Mouse (Mus musculus) embryonic facial prominence, embryonic 15.5 days (tissue): ENCODE results near the gene Diaph2. TPM values are rescaled to one million over a fixed set of nuclear protein-coding genes. Genes with fewer than 3 reads are reported as not detected.

Source experiments
- ATAC-seq: fragments of 200-750 bp; cut with Nextera tagmentation; 2 replicates; pipeline ENCODE4 v1.8.0; 2017; ENCODE audit warnings: low read depth, moderate TSS enrichment; ENCODE audit not compliant: insufficient number of reproducible peaks, low FRiP score, low TSS enrichment
- H3K27ac ChIP-seq: fragments of 300-500 bp; sonication (generic); replicated peaks from 2 replicates; pipeline ENCODE4 v1.5.1; 2015; ENCODE audit warnings: mild to moderate bottlenecking, inconsistent platforms
- H3K27me3 ChIP-seq: fragments of 300-500 bp; sonication (generic); 2 replicates; pipeline ENCODE4 v1.6.1; 2015; ENCODE audit warnings: inconsistent platforms
- H3K36me3 ChIP-seq: fragments of 300-500 bp; sonication (generic); 2 replicates; pipeline ENCODE4 v1.6.1; 2015; ENCODE audit warnings: mild to moderate bottlenecking, inconsistent platforms
- H3K4me1 ChIP-seq: fragments of 300-500 bp; sonication (generic); 2 replicates; pipeline ENCODE4 v1.6.1; 2015; ENCODE audit warnings: inconsistent platforms
- H3K4me2 ChIP-seq: fragments of 300-500 bp; sonication (generic); replicated peaks from 2 replicates; pipeline ENCODE4 v1.6.1; 2015; ENCODE audit warnings: mild to moderate bottlenecking, inconsistent platforms
- H3K4me3 ChIP-seq: fragments of 300-500 bp; sonication (generic); replicated peaks from 2 replicates; pipeline ENCODE4 v1.5.1; 2015; ENCODE audit warnings: mild to moderate bottlenecking, inconsistent platforms
- H3K9ac ChIP-seq: fragments of 300-500 bp; sonication (generic); 2 replicates; pipeline ENCODE4 v1.6.1; 2015; ENCODE audit warnings: inconsistent platforms
- H3K9me3 ChIP-seq: fragments of 300-500 bp; sonication (generic); replicated peaks from 2 replicates; pipeline ENCODE4 v1.6.1; 2016; ENCODE audit warnings: inconsistent platforms
- WGBS: fragments of 180-500 bp; shearing (Covaris S2); methylation state at CpG from one replicate; pipeline ENCODE4 v1.1.7; 2015; 5-methylcytosine and 5-hydroxymethylcytosine counted together
- polyA plus RNA-seq: library from polyadenylated mRNA; unstranded; fragments of >200 nt; fragmentation: Nextera tagmentation; extraction: Ambion mirVana; gene quantifications from 2 replicates; pipeline ENCODE4 v1.2.1, GENCODE M21; 2015

The Diaph2 gene
- polyA plus RNA-seq, 1 experiment from 2014 or later, result 7.0 TPM

DNA sequence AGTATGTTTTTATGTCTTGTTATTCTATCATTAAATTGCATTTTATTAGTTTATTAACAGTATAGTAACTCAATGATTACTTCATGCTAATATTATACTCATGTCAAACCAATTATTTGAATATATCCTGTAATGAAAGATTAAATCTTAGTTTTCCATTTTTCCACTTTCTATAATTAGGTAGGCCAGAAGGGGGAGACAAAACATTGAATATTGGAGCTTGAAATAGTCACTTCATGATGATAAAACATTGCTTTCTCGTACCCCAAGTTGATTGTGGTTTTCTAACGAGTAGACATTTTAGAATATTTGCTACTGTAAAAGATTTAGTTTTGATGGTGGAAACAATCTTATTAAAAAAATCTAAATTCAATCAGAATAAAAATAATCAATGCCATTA is 82.4 kb downstream of the Diaph2 start:
- no peak for ATAC-seq
- Histone ChIP-seq H3K27me3 (no peaks in the 10 kb centered on the region), H3K27ac (no peak overlapping the region), H3K4me2 (no peak overlapping the region), H3K9ac (no peak overlapping the region), H3K4me1 (no peaks in the 10 kb centered on the region), H3K9me3 (no peaks in the 10 kb centered on the region), H3K36me3 (no peaks in the 10 kb centered on the region), H3K4me3 (no peak overlapping the region)
- WGBS, result 39% methylated on average over 2 of the region's 2 CpGs

DNA sequence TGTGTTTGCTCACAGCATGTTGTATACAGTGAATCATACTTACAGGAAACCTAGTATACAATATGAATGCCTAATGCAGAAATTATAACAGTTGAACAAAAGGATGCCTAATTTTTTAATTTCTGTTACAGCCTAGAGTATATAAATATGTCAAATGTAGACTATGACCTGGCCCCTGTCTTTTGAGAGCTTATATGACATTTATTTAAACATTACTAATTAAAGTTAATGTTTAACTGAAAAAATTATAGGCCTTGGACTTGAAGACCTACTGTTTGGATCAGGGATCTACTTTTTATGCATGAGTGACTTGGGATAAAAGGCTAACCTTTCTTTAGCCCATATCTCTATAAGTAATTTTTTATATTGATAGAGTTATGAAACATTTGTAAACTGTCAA is 84.3 kb downstream of the Diaph2 start:
- H3K9ac ChIP-seq, result no peak overlapping the region
- no peak overlapping the region for H3K4me2 ChIP-seq
- no peak for ATAC-seq
- no peaks in the 10 kb centered on the region for H3K36me3 ChIP-seq
- H3K4me3 ChIP-seq, result no peak overlapping the region
- no peaks in the 10 kb centered on the region for H3K9me3 ChIP-seq
- H3K27me3 ChIP-seq, result no peaks in the 10 kb centered on the region
- H3K27ac ChIP-seq, result no peak overlapping the region
- no peaks in the 10 kb centered on the region for H3K4me1 ChIP-seq

DNA sequence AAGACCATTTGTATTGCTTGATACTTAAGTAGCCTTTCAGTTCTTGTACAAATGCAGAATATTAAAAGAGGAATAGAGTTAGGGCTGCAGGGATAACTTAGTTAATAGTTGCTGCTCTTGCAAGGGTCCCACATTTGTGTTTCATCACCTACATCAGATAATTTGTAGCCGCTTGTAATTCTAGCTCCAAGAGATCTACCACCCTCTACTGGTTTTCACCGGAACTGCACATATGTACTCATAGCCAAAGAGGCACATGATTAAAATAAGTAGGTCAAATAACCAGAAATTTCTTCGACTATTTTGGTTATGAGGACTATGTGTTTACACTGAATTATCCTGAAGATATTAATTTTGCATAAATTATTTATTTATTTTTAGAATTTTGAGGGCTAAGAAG is 134.9 kb downstream of the Diaph2 start:
- 14% methylated on average over 3 of the region's 3 CpGs for WGBS
- H3K4me2 ChIP-seq, result no peak overlapping the region

DNA sequence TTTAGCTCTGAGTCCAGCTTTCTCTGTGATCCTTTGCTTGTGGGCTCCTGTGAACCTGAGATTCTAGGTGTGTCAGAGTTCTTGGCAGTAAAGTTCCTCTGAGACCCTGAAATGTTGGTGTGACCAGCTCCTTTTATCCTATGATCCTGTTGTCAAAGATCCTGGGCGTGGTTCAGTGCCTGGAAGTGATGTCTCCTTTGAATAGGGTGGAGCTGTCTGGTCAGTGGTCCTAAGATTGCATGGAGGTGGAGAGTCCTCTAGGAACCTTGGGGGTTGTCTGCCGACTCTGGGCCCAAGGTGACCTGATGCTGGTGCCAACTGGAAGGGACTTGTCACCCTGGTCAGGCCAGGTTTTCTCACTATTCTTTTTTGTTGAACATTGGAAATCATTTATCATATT is 176.3 kb downstream of the Diaph2 start:
- no peak for ATAC-seq
- H3K4me3 ChIP-seq, result no peak overlapping the region
- no peak overlapping the region for H3K4me2 ChIP-seq
- H3K27me3 ChIP-seq, result no peaks in the 10 kb centered on the region
- H3K27ac ChIP-seq, result no peak overlapping the region
- no peaks in the 10 kb centered on the region for H3K9me3 ChIP-seq
- 88% methylated on average over 2 of the region's 2 CpGs for WGBS
- H3K36me3 ChIP-seq, result no peaks in the 10 kb centered on the region
- H3K4me1 ChIP-seq, result no peaks in the 10 kb centered on the region
- no peak overlapping the region for H3K9ac ChIP-seq

More for the DNA sequence above, 134.9 kb downstream of the Diaph2 start:
- Histone ChIP-seq H3K36me3 (no peaks in the 10 kb centered on the region), H3K27ac (no peak overlapping the region), H3K4me3 (no peak overlapping the region), H3K4me1 (no peaks in the 10 kb centered on the region), H3K9ac (no peak overlapping the region), H3K9me3 (no peaks in the 10 kb centered on the region), H3K27me3 (no peaks in the 10 kb centered on the region)
- no peak for ATAC-seq

DNA sequence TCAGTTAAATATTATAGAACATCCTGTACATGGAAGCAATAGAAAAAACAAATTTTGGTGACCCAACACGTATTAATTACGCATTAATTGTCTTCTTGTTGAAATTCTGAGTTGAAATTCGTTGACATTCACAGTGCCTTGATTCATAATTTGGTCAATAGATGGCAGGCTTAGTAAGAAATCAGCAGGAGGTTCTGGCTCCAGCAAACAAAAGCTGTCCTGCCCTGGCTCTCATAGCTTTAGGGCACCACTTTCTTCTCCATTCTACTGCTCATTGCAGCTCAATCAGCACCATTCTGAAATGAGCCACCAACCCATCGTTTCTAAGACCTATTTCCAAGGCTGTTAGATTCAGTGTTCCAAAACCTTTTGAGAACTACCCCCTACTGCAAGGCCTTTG is 225.3 kb downstream of the Diaph2 start:
- Histone ChIP-seq H3K9me3 (no peaks in the 10 kb centered on the region), H3K4me2 (no peak overlapping the region), H3K9ac (no peak overlapping the region), H3K4me3 (no peak overlapping the region), H3K27ac (no peak overlapping the region), H3K27me3 (no peaks in the 10 kb centered on the region), H3K4me1 (no peaks in the 10 kb centered on the region), H3K36me3 (no peaks in the 10 kb centered on the region)
- no peak for ATAC-seq
- WGBS, result 62% methylated on average over 4 of the region's 4 CpGs

DNA sequence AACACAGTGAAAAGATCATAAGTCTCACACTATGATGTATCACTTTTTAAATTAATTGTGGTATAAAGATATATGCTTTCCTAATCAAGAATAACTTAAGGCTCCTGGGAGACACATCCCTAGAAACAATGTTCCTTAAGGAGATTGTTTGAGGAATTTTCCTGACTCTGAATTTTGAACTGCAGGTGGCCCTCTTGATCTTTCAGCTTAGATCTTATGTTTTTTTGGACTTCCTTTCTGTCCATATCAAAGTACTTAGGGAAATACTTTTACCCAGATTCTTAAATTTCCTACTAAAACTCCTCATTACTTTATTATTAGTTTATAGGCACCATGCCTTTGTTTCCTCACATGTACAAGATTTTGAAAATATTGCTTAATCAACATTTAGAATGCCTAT is 258.7 kb downstream of the Diaph2 start:
- Histone ChIP-seq H3K9me3 (no peaks in the 10 kb centered on the region), H3K27ac (no peak overlapping the region), H3K4me2 (no peak overlapping the region), H3K4me1 (no peaks in the 10 kb centered on the region), H3K4me3 (no peak overlapping the region), H3K36me3 (no peaks in the 10 kb centered on the region), H3K9ac (no peak overlapping the region), H3K27me3 (no peaks in the 10 kb centered on the region)
- no peak for ATAC-seq

DNA sequence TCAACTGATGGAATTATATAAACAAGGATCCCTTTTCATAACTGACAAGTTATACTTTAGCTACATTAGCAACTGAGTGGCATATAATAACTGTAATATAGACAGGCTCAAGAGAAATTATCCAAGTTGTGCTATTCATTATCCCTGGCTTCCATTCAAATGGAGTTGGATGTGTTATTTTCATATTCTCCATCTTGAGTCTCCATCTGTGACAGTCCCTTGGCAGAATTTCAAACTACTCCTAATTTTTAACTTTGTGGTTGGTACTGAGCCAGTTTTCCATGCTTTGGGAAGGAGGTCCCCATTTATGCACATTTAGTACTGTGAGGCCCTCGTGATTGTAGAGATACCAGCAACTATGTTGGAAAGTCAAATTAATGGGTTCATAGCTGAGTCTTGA is 270.2 kb downstream of the Diaph2 start:
- Histone ChIP-seq H3K9ac (no peak overlapping the region), H3K4me3 (no peak overlapping the region), H3K27me3 (no peaks in the 10 kb centered on the region), H3K4me2 (no peak overlapping the region), H3K36me3 (no peaks in the 10 kb centered on the region), H3K4me1 (no peaks in the 10 kb centered on the region), H3K9me3 (no peaks in the 10 kb centered on the region), H3K27ac (no peak overlapping the region)
- WGBS, result 49% methylated on average over 1 of the region's 1 CpGs
- no peak for ATAC-seq

DNA sequence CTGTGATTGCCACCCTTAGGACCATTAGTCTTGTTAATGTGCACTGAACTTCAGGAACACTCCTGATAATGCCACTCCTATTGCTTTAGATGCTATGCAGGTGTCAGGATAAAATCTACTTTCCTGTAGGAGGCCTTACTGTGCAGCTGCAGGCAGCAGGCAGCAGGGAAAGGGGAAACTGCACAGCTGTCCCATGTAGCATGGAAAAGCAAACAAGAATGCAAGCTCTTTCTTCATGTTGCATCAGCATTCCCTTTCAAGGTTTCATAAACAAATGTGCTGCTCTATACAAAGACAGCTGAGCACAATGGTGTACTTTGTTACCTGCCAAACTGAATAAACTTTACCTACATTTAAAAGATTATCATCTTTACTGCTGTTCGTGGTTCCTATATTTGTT is 295.0 kb downstream of the Diaph2 start:
- no peak overlapping the region for H3K27ac ChIP-seq
- H3K4me3 ChIP-seq, result no peak overlapping the region
- no peak overlapping the region for H3K9ac ChIP-seq
- no peaks in the 10 kb centered on the region for H3K36me3 ChIP-seq
- 61% methylated on average over 1 of the region's 1 CpGs for WGBS
- ATAC-seq, result no peak
- no peaks in the 10 kb centered on the region for H3K9me3 ChIP-seq
- H3K4me1 ChIP-seq, result no peaks in the 10 kb centered on the region
- H3K4me2 ChIP-seq, result no peak overlapping the region
- H3K27me3 ChIP-seq, result no peaks in the 10 kb centered on the region

DNA sequence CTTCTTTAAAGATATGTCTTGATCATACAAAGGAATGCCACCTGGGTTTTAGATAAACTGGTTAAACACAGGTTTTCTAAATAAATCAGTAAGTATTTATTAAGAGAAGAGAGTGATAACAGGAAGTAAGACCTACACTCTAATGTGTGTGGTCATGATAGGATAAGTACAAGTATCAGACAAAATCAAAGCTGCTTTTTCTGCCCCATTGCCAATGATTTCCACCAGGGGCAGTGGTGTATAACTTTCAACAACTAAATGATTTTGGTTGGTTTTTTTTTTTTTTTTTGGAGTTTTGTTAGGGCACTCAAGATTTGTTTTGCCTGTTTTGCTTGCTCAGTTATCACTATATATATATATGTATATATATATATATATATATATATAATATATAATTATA is 399.7 kb downstream of the Diaph2 start:
- ATAC-seq, result no peak
- Histone ChIP-seq H3K27ac (no peak overlapping the region), H3K27me3 (no peaks in the 10 kb centered on the region)

DNA sequence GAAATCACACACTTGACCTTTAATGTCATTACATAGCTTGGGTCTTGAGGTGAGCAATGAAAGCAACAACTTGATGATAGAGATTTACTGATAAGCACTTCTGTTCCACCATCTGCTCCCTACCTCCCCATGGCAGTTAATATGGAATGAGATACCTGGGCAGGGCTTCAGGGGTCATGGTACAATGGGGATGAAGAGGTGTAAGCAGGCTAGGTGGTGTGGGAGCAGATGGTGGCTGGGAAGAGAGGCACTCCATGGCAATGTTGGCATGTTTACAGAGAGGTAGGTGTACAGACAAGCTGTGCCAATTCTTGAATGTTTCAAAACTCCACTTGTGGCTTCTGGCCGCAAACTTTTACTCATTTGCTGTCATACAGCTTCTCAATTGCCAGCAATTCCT is 402.6 kb downstream of the Diaph2 start:
- Histone ChIP-seq H3K27ac (no peak overlapping the region), H3K4me1 (no peaks in the 10 kb centered on the region)
- WGBS, result 87% methylated on average over 1 of the region's 1 CpGs

More for the DNA sequence above, 399.7 kb downstream of the Diaph2 start:
- Histone ChIP-seq H3K4me2 (no peak overlapping the region), H3K4me3 (no peak overlapping the region), H3K4me1 (no peaks in the 10 kb centered on the region), H3K9ac (no peak overlapping the region), H3K36me3 (no peaks in the 10 kb centered on the region), H3K9me3 (no peaks in the 10 kb centered on the region)

DNA sequence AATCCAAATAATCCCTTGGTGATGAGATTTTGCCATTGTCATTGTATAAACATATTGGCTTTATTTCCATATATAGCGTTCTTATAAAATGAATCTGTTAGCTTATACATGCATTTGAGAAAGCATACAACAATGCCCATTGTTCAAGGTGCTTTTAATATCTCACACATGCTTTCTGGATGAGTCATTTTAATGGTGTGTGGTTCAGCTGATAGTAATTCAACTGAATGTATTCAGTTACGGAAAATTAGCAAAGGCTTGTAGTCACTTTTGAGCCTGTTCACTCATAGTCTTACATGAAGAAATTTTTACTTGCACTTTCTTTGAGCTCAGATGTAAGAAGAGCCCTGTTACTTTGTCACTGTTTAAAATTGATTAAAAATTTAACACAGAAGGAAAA is 423.6 kb downstream of the Diaph2 start:
- Histone ChIP-seq H3K4me2 (no peak overlapping the region), H3K4me1 (no peaks in the 10 kb centered on the region), H3K27ac (no peak overlapping the region), H3K4me3 (no peak overlapping the region), H3K27me3 (no peaks in the 10 kb centered on the region), H3K36me3 (no peaks in the 10 kb centered on the region), H3K9ac (no peak overlapping the region), H3K9me3 (no peaks in the 10 kb centered on the region)
- no peak for ATAC-seq
- WGBS, result 78% methylated on average over 2 of the region's 2 CpGs

More for the DNA sequence above, 402.6 kb downstream of the Diaph2 start:
- no peak overlapping the region for H3K4me2 ChIP-seq
- ATAC-seq, result no peak
- H3K27me3 ChIP-seq, result no peaks in the 10 kb centered on the region
- no peaks in the 10 kb centered on the region for H3K36me3 ChIP-seq
- no peak overlapping the region for H3K4me3 ChIP-seq
- no peaks in the 10 kb centered on the region for H3K9me3 ChIP-seq
- H3K9ac ChIP-seq, result no peak overlapping the region

DNA sequence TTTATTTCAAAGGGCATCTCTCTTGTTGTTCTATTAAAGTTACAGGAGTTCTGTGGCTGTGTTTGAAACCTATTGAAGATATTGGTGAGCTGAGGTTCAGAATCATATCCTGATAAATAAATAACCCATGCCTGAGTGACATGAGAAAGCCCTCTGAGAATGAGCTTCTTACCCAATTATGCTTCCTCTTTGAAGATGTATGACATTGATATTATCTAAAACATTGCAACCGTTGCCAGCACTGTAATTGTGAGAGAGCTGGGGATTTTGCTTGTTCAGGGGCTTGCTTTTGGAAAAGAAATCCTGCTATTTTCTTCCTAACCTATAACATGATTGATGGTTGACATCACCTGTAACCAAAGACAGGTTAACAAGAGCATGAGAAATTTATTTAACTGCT is 438.3 kb downstream of the Diaph2 start:
- no peaks in the 10 kb centered on the region for H3K36me3 ChIP-seq
- no peak overlapping the region for H3K4me3 ChIP-seq
- WGBS, result 30% methylated on average over 1 of the region's 1 CpGs
- ATAC-seq, result no peak
- no peak overlapping the region for H3K9ac ChIP-seq
- no peaks in the 10 kb centered on the region for H3K9me3 ChIP-seq
- no peak overlapping the region for H3K4me2 ChIP-seq
- H3K4me1 ChIP-seq, result no peaks in the 10 kb centered on the region
- H3K27ac ChIP-seq, result no peak overlapping the region
- no peaks in the 10 kb centered on the region for H3K27me3 ChIP-seq

DNA sequence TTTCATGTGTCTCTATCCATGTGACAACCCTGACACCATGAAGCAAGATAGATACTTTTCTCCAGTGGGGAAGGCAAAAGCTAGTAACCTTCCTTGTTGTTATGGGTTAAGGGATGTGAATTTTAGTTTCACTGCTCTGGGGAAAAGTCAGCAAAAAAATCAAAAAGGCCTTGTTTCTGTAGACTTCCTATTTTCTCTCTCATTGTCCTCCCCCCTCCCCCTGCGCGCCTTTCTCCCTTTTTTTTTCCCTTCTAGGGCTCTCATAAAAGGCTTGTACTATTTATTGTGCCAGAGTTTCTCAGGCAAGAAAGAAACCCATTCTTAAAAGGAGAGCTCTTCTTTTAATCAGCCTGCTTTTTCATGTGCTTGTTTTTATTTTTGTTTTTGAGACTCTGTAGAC is 438.9 kb downstream of the Diaph2 start:
- Histone ChIP-seq H3K27ac (no peak overlapping the region), H3K27me3 (no peaks in the 10 kb centered on the region), H3K4me1 (no peaks in the 10 kb centered on the region), H3K36me3 (no peaks in the 10 kb centered on the region), H3K4me3 (no peak overlapping the region), H3K4me2 (no peak overlapping the region), H3K9me3 (no peaks in the 10 kb centered on the region), H3K9ac (no peak overlapping the region)
- 64% methylated on average over 2 of the region's 2 CpGs for WGBS
- no peak for ATAC-seq
